Mouse (Mus musculus) forebrain, embryonic 11.5 days (tissue): Measurements from ENCODE around the gene Zic4. TPM values are rescaled to one million over a fixed set of nuclear protein-coding genes. Genes with fewer than 3 reads are reported as not detected.

Experiments used
- ATAC-seq: fragments of 200-750 bp; cut with Nextera tagmentation; replicated peaks from 2 replicates; pipeline ENCODE4 v1.8.0; 2017; ENCODE audit warnings: moderate TSS enrichment; ENCODE audit not compliant: low FRiP score
- DNase-seq: peaks from one replicate; pipeline ENCODE4 v3.0.0-alpha.2; 2017; ENCODE audit warnings: low spot score
- H3K27ac ChIP-seq: fragments of 300-500 bp; sonication (generic); 2 replicates; pipeline ENCODE4 v1.5.1; 2014; ENCODE audit warnings: low read depth, low read length
- H3K27me3 ChIP-seq: fragments of 300-500 bp; sonication (generic); 2 replicates; pipeline ENCODE4 v1.6.1; 2014; ENCODE audit warnings: mild to moderate bottlenecking, low read length, mixed read lengths; ENCODE audit not compliant: control insufficient read depth, insufficient read depth
- H3K36me3 ChIP-seq: fragments of 300-500 bp; sonication (generic); 2 replicates; pipeline ENCODE4 v1.6.1; 2014; ENCODE audit warnings: mild to moderate bottlenecking, low read length, moderate library complexity, mixed read lengths; ENCODE audit not compliant: control insufficient read depth, insufficient read depth
- H3K4me1 ChIP-seq: fragments of 300-500 bp; sonication (generic); replicated peaks from 2 replicates; pipeline ENCODE4 v1.6.1; 2014; ENCODE audit warnings: low read length, mixed read lengths; ENCODE audit not compliant: control insufficient read depth, insufficient read depth
- H3K4me2 ChIP-seq: fragments of 300-500 bp; sonication (generic); 2 replicates; pipeline ENCODE4 v1.6.1; 2014; ENCODE audit warnings: low read depth, mild to moderate bottlenecking, low read length, moderate library complexity, mixed read lengths; ENCODE audit not compliant: severe bottlenecking
- H3K4me3 ChIP-seq: fragments of 300-500 bp; sonication (generic); 2 replicates; pipeline ENCODE4 v1.5.1; 2014; ENCODE audit warnings: low read depth, low read length
- H3K9ac ChIP-seq: fragments of 300-500 bp; sonication (generic); 2 replicates; pipeline ENCODE4 v1.6.1; 2014; ENCODE audit warnings: low read length
- H3K9me3 ChIP-seq: fragments of 300-500 bp; sonication (generic); 2 replicates; pipeline ENCODE4 v1.6.1; 2016; ENCODE audit warnings: low read length, mixed read lengths; ENCODE audit not compliant: control insufficient read depth
- WGBS: fragments of 180-500 bp; shearing (Covaris S2); extraction: QIAGEN DNeasy Blood & Tissue Kit; methylation state at CpG from one replicate; pipeline ENCODE4 v1.1.7; 2014; 5-methylcytosine and 5-hydroxymethylcytosine counted together
- polyA plus RNA-seq: library from polyadenylated mRNA; unstranded; fragments of >200 nt; fragmentation: Nextera tagmentation; extraction: Ambion mirVana; gene quantifications from 2 replicates; pipeline ENCODE4 v1.2.1, GENCODE M21; 2014

Zic4 gene
- polyA plus RNA-seq, 1 experiment from 2014 or later = 59.5 TPM

DNA sequence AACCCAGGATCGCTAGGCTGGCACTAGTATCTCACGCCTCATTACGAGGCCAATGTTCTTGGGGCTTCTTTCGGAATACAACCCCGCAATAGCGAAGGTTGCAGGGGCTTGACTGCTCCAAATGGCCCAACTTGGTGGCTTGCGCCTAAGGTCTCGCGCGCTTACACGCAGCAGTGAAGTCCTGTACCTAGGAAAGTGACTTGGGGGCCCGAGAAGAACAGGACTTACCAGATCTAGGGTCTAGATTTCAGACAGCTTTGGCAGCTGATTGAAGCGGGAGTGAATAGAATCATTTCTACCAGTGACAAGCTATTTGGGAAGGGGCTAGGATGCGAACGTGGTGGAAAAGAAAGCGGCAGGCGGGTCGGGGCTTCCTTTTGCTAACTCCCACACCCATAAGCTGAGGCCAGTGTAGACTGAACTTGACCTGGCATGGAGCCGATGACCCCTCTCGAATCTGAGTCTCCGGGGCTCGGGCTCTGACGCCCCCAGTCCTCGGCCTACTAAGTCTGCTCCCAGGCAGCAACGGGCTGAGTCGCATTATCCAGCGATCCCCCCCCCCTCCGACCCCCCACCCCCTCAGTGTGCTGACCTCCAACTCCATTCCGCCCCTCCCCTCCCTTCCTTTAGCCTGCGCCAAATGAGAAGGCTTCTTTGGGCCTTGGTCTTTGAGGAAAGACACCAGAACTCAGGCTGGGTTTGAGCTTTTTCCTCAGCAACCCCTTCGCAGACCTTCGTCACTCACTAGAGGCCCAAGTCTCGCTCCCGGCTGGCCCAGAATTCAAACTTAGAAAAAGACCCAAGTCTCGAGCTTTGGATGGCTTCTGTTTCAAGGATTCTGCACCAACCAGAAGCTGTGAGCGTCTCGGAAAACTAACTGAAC is 8.4 kb upstream of the Zic4 start:
- peak; percentile 73 for DNase-seq
- 5% methylated on average over 37 of the region's 37 CpGs for WGBS
- peak; percentile 12; the same call in 1 of the 2 replicates for ATAC-seq
- Histone ChIP-seq H3K9me3 (no peaks in the 10 kb centered on the region), H3K9ac (peak overlapping the region; percentile 64), H3K4me2 (peak overlapping the region; percentile 54), H3K27ac (peak overlapping the region; percentile 86), H3K4me1 (peaks cover 8% of the 10 kb centered on the region; the same call in 1 of the 2 replicates), H3K36me3 (no peaks in the 10 kb centered on the region), H3K4me3 (peak overlapping the region; percentile 37), H3K27me3 (peaks cover 35% of the 10 kb centered on the region)

DNA sequence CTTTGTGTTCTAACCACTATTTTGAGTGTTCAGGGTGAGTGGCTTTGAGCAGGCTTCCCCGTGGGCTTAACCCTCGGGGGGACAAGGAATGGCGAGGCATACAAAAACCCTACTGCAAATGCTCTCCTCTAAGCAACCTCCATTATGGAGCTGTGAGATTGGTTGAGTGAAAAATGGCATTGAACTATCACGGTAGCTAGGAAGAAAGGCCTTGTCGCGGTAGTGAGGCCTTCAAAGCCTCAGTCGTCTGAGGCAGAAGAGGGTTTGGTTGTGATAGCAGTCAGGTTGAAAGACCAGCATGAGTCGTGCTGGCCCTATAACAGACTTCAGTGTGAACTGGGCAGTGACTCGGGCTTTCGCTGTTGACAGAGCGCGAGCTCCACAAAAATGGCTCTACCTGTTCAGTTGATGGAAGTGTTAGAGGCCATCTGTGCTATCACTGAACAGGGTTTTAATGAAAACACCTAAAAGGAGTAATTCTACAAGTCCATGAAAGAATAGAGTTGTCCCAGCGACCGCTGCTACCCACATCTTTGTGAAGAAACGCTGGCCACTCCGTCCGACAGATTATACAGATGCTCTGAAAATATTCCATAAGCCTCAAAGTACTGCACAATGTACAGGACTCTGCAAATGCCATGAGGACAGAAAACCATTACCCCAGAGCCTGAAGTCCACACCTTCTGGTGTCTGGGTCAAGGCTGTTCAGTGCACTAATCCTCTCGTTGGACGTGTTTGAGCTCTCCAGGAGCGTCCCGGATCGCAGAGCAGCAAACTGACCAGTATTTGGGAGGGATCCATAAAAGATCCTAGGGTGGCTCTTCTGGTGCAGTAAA is 7.6 kb upstream of the Zic4 start:
- peak overlapping the region; percentile 86 for H3K27ac ChIP-seq
- H3K9me3 ChIP-seq = no peaks in the 10 kb centered on the region
- ATAC-seq (no peak), DNase-seq (peak; percentile 62)
- peak overlapping the region; percentile 37 for H3K4me3 ChIP-seq
- 6% methylated on average over 22 of the region's 22 CpGs for WGBS
- H3K4me1 ChIP-seq = peaks cover 8% of the 10 kb centered on the region; the same call in 1 of the 2 replicates
- peak overlapping the region; percentile 64 for H3K9ac ChIP-seq
- no peaks in the 10 kb centered on the region for H3K36me3 ChIP-seq
- peak overlapping the region; percentile 54 for H3K4me2 ChIP-seq
- H3K27me3 ChIP-seq = peaks cover 38% of the 10 kb centered on the region

DNA sequence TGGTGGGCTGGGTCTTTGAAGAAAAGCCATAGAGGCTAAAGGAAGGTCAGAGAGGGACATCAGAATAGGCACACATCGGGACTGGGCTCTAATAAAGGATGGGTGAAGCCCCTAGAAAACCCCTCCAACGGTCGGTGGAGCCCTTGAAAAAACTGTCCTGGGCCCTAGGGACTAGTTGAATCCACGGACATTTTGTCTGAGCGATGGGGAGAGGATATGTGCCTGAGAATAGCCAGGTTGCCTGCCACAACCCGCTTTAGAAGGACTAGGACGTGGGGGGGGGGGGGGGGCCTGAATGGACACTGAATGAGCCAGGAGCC is 7.0 kb upstream of the Zic4 start:
- H3K4me1 ChIP-seq = peaks cover 8% of the 10 kb centered on the region; the same call in 1 of the 2 replicates
- peak; percentile 6; the same call in 1 of the 2 replicates for ATAC-seq
- H3K36me3 ChIP-seq = no peaks in the 10 kb centered on the region
- H3K9me3 ChIP-seq = no peaks in the 10 kb centered on the region
- H3K27me3 ChIP-seq = peaks cover 36% of the 10 kb centered on the region
- H3K4me2 ChIP-seq = peak overlapping the region; percentile 54
- DNase-seq = no peak
- peak overlapping the region; percentile 64 for H3K9ac ChIP-seq
- 0% methylated on average over 6 of the region's 7 CpGs for WGBS
- H3K27ac ChIP-seq = peak overlapping the region; percentile 86
- H3K4me3 ChIP-seq = peak overlapping the region; percentile 37

DNA sequence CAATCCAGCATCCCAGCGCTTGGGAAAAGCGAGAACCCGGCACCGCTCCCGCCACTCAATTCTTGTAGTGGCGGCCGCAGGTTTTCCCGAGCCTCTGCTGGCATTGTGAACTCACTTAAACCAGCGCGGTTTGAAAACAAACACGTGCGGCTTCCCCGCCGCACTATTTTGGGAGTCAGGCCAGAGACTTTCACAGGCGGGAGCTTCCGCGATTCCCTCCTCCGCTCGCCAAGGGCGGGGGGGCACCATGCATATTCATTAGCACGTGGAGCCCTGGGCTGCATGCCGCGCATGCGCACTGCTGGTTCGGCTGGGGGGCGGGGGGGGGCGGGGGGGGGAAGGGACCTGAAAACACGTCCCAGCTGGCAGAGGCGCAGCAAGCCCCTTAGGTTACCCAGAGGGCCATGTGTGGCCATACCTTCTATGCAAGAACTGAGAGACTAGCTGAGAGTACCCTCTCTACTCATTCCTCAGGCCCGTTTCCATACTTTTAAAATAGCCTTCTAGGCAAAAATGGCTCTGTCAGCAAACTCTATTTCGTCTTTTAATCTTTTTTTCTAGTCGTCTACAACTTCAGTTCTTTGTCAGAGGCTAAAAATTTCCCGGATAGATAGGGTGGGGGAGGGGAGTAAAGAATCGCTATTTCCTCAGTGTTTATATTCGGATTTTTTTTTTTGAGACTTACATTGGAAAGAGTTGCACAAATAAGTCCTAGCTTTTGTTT is 6.4 kb upstream of the Zic4 start:
- H3K36me3 ChIP-seq = no peaks in the 10 kb centered on the region
- peak overlapping the region; percentile 64 for H3K9ac ChIP-seq
- ATAC-seq (peak; percentile 80), DNase-seq (peak; percentile 95)
- H3K9me3 ChIP-seq = no peaks in the 10 kb centered on the region
- peaks cover 32% of the 10 kb centered on the region for H3K27me3 ChIP-seq
- H3K4me1 ChIP-seq = peaks cover 7% of the 10 kb centered on the region; the same call in 1 of the 2 replicates
- peak overlapping the region; percentile 86 for H3K27ac ChIP-seq
- H3K4me3 ChIP-seq = peak overlapping the region; percentile 37
- peak overlapping the region; percentile 54 for H3K4me2 ChIP-seq
- WGBS = under 1% methylated on average over 30 of the region's 35 CpGs

DNA sequence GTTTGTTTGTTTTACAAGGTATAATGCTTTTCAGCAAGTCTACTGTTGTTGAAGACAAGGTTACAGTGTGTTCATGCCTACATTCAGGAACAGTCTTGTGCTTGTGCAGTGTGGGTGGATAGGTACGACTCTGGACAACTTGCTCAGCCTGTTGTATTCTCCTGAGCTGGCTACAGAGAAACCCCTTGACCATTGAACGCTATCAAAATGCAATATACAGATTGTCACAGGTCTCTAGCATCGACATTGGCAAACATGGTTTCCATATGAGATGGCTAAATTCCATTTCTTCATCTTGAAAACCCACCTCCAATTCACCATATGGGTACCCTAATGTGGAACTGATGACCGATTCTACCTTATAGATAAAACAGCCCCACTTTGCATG is 5.9 kb upstream of the Zic4 start:
- WGBS = 7% methylated on average over 4 of the region's 4 CpGs
- Histone ChIP-seq H3K4me1 (peaks cover 5% of the 10 kb centered on the region; the same call in 1 of the 2 replicates), H3K9ac (no peak overlapping the region; the same call in 1 of the 2 replicates), H3K4me3 (no peak overlapping the region), H3K27ac (peak overlapping the region; percentile 60; the same call in 1 of the 2 replicates), H3K27me3 (peaks cover 26% of the 10 kb centered on the region; the same call in 1 of the 2 replicates), H3K9me3 (no peaks in the 10 kb centered on the region), H3K36me3 (no peaks in the 10 kb centered on the region), H3K4me2 (peak overlapping the region; percentile 54; the same call in 1 of the 2 replicates)
- ATAC-seq = no peak
- no peak for DNase-seq

DNA sequence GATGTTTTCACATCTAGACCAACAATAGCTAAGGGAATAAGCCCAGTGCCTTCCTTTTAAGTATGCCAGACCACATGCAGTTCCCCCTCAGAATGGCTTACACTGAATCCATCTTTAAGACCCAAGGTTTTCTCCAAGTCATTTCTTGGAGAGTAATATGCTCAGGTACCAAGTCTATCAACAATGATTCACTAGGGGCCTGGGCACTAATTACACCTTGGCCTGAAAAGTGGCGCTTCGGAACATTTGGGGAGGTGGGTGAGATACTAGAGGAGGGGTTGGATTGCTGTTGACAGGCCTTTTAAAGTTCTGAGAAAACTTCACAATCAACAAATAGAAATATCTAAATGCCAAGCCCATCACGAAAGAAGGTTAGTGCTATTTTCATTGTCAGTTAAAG is 4.9 kb upstream of the Zic4 start:
- Histone ChIP-seq H3K9ac (no peak overlapping the region; the same call in 1 of the 2 replicates), H3K4me1 (peaks cover 5% of the 10 kb centered on the region), H3K27me3 (peaks cover 25% of the 10 kb centered on the region; the same call in 1 of the 2 replicates), H3K36me3 (no peaks in the 10 kb centered on the region), H3K4me2 (peak overlapping the region; percentile 31; the same call in 1 of the 2 replicates), H3K27ac (peak overlapping the region; percentile 43; the same call in 1 of the 2 replicates), H3K4me3 (no peak overlapping the region), H3K9me3 (no peaks in the 10 kb centered on the region)
- DNase-seq (no peak), ATAC-seq (no peak)
- 15% methylated on average over 3 of the region's 3 CpGs for WGBS

DNA sequence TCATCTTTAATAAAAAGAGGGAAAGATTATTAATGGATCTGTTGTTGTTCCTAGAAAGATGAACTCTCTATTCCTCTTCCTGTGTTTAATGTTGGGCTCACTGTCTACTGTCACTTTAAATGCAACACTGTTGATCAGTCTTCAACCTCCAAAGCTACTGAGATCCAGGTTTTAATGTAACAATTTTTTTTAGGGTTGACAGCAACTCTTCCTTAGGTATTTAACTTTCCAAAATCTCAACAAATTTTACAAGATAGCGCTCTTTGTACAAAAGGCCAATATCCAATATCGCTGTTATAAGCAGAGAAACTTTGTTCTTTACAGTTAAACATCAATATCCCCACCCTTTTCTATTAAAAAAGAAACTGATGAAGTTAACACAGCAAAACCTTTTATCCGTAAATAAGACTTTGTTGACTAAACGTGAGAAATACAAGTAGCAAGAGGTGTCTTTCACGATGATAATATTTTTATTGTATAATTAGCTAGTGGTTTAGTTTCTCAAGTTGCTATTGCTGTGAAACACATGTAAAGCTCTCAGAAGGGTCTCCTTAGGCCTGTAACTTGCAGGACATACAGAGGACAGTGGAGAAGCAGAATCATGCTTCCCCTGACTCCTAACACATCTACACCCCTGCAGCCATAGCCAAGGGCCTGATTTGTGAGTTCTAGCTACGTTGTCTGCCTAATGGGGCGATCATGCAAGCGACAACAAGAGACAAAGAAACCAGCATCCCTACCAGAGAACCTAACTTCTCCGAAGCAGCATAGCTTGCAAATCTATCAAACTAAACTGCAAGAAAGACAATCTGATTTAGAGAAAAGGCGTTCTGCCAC is 3.1 kb upstream of the Zic4 start:
- ATAC-seq (no peak), DNase-seq (no peak)
- H3K4me3 ChIP-seq = peak overlapping the region; percentile 30
- no peaks in the 10 kb centered on the region for H3K9me3 ChIP-seq
- peaks cover 28% of the 10 kb centered on the region; the same call in 1 of the 2 replicates for H3K27me3 ChIP-seq
- peak overlapping the region; percentile 56 for H3K9ac ChIP-seq
- H3K4me1 ChIP-seq = peaks cover 3% of the 10 kb centered on the region
- WGBS = 9% methylated on average over 10 of the region's 10 CpGs
- H3K27ac ChIP-seq = 0 out of 2 replicates have a peak overlapping the region, but pooled peaks have one; percentile 60
- H3K4me2 ChIP-seq = peak overlapping the region; percentile 59
- no peaks in the 10 kb centered on the region for H3K36me3 ChIP-seq
